Mouse (Mus musculus): ENCODE results near the gene Dcun1d4. TPM values are rescaled to one million over a fixed set of nuclear protein-coding genes. Genes with fewer than 3 reads are reported as not detected.
"Not testable (repeated sequence)": the region's sequence is repeated elsewhere in the genome, so short reads cannot be mapped to it uniquely, and the experiment has no call there.

Dcun1d4 gene
- total RNA-seq, 2 experiments from 2014 or later, result 1.3 to 1.7 TPM

DNA sequence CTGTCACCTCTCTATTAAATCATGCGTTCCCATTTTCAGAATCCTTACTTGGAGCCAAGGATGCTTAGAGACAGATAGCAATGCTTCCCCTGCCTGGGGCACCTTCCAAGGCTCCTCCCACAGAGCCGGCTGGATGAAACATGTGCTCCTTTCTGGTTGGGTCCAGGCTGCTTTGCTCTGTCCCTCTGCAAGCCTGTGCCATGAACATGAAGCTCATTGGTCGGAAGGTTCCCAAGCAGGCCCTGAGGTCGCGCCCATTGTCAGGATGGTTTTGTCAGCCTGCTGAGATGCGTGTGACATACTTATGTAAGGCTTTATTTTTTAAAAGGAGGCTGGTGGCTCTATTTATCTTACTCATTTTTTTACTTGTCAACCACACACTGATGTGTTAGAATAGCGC, 95.9 kb downstream of the Dcun1d4 start:
- ATAC-seq (replicated peaks; ENCODE audit: low FRiP score, poor library complexity, severe bottlenecking), result no peak

DNA sequence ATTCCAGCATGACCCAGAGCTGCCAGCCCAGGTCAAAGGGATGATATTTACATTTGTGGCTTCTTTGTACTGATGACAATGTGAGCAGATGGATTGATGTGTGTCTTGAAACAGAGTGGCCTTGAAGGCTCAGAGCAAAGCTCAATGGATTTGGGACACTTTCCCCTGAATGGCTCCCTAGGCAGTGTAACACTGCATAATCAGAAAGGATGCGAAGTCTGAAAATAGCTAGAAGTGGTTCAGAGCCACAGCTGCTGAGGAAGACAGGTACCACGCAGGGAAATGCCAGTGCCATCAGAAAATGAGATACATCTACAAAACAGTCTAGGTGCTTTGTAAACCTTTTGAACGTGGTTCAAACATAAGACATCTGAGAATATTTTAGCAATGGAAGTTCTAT, 97.3 kb downstream of the Dcun1d4 start:
- ATAC-seq (replicated peaks; ENCODE audit: low FRiP score, poor library complexity, severe bottlenecking), result no peak

DNA sequence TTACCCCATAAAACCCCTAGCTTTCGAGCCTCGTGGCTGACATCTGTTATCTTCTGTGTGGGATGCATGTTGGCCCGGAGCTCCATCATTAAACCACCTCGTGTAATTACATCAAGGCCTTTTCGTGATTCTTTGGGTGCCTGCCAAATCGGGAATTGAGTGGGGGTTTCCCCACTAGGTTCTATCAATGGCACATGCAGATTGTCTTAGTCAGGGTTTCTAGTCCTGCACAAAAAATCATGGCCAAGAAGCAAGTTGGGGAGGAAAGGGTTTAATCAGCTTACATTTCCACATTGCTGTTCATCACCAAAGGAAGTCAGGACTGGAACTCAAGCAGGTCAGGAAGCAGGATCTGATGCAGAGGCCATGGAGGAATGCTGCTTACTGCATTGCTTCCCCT, 103.2 kb downstream of the Dcun1d4 start:
- not testable (repeated sequence) for ATAC-seq (replicated peaks; ENCODE audit: low FRiP score, poor library complexity, severe bottlenecking)

DNA sequence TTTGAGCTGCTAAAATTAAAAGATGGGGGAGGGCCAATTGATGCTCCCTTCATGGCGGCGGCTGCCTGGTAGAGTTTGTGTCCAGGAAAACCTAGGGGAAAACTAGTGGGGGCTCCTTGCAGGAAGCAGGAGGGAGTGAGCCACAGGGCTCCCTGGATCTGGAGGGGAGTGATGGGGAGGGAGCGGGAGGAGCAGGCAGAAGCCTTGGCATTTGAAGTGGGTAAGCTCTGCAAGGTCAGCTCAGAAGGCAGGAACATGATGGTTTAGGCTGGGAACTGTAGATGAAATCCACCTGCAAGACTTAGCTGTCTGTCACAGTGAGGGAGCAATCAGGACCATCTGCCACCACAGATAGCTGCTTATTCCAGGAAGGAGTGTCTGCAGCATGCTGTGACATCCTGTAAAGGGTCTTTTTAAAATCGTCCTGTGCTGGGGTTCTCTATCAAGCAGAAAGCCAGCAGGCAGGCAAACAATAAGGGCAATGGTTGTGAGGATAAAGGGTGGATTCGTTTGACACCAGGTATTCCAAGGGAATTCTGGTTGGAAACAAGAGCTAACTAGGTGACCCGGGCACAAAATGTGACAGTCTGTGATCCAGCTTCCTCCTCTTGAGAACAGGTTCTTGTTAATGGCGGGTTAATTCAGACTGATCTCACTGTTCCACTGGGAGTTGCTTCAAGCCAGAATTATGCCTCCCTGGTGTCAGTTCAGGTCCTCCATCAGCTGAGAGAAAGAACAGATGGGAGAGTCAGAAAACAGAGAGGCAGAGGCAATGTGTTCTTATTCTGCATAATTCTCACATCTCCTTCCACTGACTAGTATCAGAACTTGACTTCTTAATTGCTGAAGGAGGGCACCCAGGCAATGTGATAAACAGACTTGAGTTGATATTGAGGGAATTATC, 104.7 kb downstream of the Dcun1d4 start:
- ATAC-seq (replicated peaks; ENCODE audit: low FRiP score, poor library complexity, severe bottlenecking), result no peak

DNA sequence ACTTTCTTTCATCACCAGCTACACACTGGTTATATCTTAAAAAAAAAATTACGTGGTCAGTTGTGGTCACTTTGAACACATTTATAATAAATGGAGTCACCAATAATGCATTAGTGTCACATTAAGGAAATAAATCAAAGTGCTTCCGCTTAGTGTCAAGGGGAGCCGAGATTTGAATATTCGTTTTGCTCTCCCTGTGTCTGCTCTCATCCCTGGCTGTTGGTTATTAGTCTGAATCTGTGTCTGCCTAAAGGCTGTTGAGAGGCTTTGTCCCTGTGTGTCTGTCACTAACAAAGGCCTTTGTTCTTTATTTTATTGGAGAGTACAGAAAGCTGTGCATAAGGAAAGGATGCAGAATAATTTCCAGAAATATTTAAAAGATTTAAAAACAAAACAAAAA, 105.8 kb downstream of the Dcun1d4 start:
- no peak for ATAC-seq (replicated peaks; ENCODE audit: low FRiP score, poor library complexity, severe bottlenecking)

DNA sequence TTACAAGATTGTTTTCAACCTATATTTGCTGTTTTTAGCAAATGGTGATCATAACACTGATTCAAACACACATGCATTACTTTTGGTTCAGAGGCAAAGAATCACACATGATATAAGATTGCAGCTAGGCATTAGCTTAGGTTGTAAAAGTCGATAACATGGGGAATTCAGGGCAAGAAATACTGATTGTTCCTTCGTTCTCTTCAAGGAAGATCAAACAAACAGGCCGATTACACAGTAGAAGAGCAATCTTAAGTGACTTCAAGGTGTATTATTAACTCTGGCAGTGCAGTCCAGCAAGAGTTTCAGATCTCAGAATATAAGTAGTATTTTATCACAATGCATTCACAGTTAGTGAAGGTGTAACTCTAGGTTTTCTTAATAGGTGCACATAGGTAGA, 106.3 kb downstream of the Dcun1d4 start:
- ATAC-seq (replicated peaks; ENCODE audit: low FRiP score, poor library complexity, severe bottlenecking), result no peak

DNA sequence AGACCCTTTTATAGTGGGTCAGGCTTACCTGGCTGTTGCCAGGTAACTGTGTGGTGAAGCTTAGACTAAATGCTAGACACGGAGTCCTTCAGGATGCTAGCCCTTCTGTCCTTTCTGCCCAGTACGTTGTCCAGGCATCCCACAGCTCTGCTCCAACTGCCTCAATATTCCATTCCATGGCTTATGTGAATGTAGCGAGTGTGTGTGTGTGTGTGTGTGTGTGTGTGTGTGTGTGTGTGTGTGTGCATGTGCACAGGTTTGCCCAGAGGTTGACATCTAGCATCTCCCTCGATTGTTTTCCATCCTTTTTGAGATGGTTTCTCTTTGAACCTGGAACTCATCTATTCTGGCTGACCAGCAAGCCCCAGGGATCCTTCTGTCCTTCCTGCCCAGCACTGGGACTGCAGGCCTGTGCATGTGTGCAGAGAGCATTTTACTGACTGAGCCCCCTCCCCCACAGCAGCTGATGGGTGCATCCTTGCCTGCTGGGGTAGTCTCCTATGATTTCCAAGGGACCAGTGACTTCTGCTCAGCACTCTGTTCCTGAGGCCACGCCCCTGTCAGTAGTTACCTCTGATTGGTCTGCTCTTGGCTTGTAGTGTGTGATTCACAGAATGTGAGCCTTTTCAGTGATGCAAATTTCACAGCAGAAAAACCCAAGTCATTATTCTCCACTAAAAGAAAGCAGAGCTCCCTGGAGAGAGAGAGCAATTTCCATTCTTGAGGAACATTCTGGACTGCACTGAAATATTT, 118.3 kb downstream of the Dcun1d4 start:
- ATAC-seq (replicated peaks; ENCODE audit: low FRiP score, poor library complexity, severe bottlenecking), result no peak

DNA sequence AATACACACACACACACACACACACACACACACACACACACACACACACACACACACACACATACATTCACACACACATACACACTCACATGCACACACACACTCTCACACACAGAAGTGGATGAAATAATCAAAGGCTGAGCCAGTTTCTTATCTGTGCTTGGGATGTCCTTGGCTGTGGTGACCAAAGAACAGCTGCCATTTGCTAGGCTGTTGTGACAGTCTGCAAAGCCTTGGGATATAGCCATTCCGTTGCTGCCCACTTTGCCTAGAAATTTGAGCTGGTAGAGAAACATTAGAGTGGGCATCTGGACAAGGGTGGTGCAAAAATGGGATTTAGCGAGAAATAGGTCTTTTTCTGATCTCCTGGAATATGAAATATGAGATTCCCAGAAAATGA, 119.2 kb downstream of the Dcun1d4 start:
- no peak for ATAC-seq (replicated peaks; ENCODE audit: low FRiP score, poor library complexity, severe bottlenecking)

DNA sequence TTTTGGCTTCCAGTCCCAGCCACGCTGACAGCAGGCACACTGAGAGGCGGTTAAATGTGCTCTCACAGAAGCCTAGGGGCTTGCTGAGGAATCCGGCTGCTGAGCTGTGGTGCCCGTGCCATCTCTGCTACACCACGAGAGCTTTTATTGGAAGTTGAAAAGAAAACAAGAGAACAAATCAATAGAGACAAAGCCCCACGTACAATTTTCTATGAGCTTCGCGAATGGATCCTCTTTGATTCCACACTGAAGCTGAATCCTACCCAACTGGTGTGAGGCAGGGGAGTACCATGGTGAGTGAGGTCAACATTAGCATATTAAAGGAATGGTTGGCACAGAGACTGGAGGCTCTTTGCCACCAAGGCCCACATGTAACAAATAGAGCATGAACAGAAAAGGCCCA, 120.6 kb downstream of the Dcun1d4 start:
- ATAC-seq (replicated peaks; ENCODE audit: low FRiP score, poor library complexity, severe bottlenecking), result no peak

DNA sequence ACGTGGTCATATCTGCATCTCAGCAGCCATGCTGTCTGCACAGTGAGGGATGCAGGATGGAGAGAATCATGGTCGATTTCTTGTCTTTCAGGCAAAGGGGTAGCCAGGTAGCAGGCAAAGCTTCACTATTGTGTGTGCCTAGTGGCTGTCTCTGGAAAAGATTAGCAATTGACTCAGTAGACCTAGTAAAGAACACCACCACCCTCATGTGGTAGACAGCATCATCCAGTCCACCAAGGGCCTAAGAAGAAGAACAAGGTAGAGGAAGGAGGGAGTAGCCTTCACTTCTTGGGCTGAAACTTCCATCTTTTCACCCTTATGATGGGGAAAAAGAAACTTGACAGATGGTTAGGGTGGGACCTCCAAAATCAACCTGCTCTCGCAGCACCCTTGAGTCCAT, 122.1 kb downstream of the Dcun1d4 start:
- ATAC-seq (replicated peaks; ENCODE audit: low FRiP score, poor library complexity, severe bottlenecking), result no peak

DNA sequence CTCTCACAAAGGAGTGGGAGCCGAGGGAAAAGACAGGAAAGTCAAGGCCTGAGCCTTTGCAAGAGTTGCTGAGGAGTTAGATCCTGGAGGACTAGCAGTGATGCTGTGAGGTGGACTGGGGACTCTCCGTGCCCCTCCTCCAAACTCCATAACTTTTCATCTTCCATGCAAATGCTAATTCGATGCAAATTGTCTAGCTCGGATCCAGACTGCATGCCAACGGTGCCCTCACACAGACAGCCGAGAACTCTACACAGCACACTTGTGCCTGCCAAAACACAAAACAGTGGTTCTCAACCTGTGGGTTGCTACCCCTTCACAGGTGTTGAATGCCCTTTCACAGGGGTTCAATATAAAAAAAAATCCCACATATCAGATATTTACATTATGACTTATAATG, 123.7 kb downstream of the Dcun1d4 start:
- ATAC-seq (replicated peaks; ENCODE audit: low FRiP score, poor library complexity, severe bottlenecking), result no peak

DNA sequence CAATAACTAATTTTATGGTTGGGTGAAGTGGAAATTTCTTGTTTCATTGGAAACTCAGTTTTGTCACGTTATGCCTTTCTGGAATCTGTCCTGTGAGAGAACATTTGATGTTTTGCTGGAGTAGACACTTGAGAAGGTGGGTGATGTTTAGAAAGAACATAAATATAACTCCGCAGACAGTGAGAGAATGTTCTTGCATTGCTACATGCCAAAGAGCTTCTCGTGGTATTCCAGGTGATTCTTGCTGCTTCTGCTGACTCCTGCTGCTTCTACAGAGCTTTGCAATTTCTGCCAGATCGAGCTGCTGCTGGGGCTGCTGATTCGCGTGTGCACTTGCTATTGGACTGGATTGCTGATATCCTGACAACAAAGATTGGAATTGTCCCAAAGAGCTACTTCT, 124.2 kb downstream of the Dcun1d4 start:
- ATAC-seq (replicated peaks; ENCODE audit: low FRiP score, poor library complexity, severe bottlenecking), result no peak

Other genes starting within 250 kb of the Dcun1d4 start
- gene Fryl, start 224.4 kb upstream of the Dcun1d4 start, total RNA-seq (2015; ENCODE audit: low replicate concordance), result 326 and 449 TPM in 2 replicates
- 610 and 678 TPM in 2 replicates for gene Fryl, start 224.4 kb upstream of the Dcun1d4 start, total RNA-seq (2017; ENCODE audit: low replicate concordance)
- gene Ociad1, start 188.2 kb upstream of the Dcun1d4 start, total RNA-seq (2015; ENCODE audit: low replicate concordance), result 182 and 187 TPM in 2 replicates
- gene Ociad1, start 188.2 kb upstream of the Dcun1d4 start, total RNA-seq (2017; ENCODE audit: low replicate concordance), result 108 and 119 TPM in 2 replicates
- gene Ociad2, start 140.0 kb upstream of the Dcun1d4 start, total RNA-seq (2015; ENCODE audit: low replicate concordance), result not detected in 2 replicates
- 1.1 TPM in 1 of 2 replicates, not detected in the other for gene Ociad2, start 140.0 kb upstream of the Dcun1d4 start, total RNA-seq (2017; ENCODE audit: low replicate concordance)
- not detected in 2 replicates for gene Cwh43, start 74.9 kb upstream of the Dcun1d4 start, total RNA-seq (2015; ENCODE audit: low replicate concordance)
- gene Cwh43, start 74.9 kb upstream of the Dcun1d4 start, total RNA-seq (2017; ENCODE audit: low replicate concordance), result not detected in 2 replicates
- gene Lrrc66, start 151.5 kb downstream of the Dcun1d4 start, total RNA-seq (2015; ENCODE audit: low replicate concordance), result not detected in 2 replicates
- not detected in 2 replicates for gene Lrrc66, start 151.5 kb downstream of the Dcun1d4 start, total RNA-seq (2017; ENCODE audit: low replicate concordance)
- 4.2 TPM in 1 of 2 replicates, not detected in the other for gene Sgcb, start 166.8 kb downstream of the Dcun1d4 start, total RNA-seq (2015; ENCODE audit: low replicate concordance)
- 1.3 TPM in 1 of 2 replicates, not detected in the other for gene Sgcb, start 166.8 kb downstream of the Dcun1d4 start, total RNA-seq (2017; ENCODE audit: low replicate concordance)
- not detected in 2 replicates for gene Spata18, start 170.4 kb downstream of the Dcun1d4 start, total RNA-seq (2015; ENCODE audit: low replicate concordance)
- gene Spata18, start 170.4 kb downstream of the Dcun1d4 start, total RNA-seq (2017; ENCODE audit: low replicate concordance), result not detected in 2 replicates